Mouse (Mus musculus): ENCODE measurements around the gene V1rd19. TPM values are rescaled to one million over a fixed set of nuclear protein-coding genes. Genes with fewer than 3 reads are reported as not detected.
"Not testable (repeated sequence)": the region's sequence is repeated elsewhere in the genome, so short reads cannot be mapped to it uniquely, and the experiment has no call there.

V1rd19 gene
- total RNA-seq (2021), result not detected
- long read RNA-seq, experiment 1, result 0 reads
- long read RNA-seq, experiment 2, result 0 reads

- no peak for DNase-seq (ENCODE audit: low spot score in 2 of 2)
Observed at GRCm38 (mm10) chr7:24001391-24001790, at the start of gene V1rd19. Gene V1rd19 (plus strand): TSS chr7:24001691.

DNA sequence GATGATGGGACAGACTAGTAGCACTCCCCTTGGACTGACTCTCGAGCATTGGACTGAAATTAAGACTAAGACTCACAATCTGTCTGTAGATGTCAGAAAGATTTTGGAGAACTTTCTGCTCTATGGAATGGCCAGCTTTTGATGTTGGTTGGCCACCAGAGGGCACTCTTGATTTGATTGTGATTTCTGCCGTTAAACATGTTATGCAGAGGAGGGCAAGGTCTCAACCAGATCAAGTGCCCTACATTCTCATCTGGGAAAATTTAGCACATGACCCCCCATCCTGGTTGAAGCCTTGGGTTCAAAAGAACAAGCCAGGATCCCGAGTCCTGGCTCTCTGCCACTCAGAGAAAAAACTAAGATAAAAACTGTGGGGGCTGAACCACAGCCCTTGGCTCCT lies 33.4 kb upstream of the V1rd19 start:
- not testable (repeated sequence) for DNase-seq (ENCODE audit: low spot score in 2 of 2)

- DNase-seq (ENCODE audit: low spot score in 2 of 2), result not testable (repeated sequence)
Observed at GRCm38 (mm10) chr7:23974315-23974714, 27.2 kb upstream of the V1rd19 start, which contains the start of gene Vmn1r181. Gene Vmn1r181 (plus strand): TSS chr7:23974615.

DNA sequence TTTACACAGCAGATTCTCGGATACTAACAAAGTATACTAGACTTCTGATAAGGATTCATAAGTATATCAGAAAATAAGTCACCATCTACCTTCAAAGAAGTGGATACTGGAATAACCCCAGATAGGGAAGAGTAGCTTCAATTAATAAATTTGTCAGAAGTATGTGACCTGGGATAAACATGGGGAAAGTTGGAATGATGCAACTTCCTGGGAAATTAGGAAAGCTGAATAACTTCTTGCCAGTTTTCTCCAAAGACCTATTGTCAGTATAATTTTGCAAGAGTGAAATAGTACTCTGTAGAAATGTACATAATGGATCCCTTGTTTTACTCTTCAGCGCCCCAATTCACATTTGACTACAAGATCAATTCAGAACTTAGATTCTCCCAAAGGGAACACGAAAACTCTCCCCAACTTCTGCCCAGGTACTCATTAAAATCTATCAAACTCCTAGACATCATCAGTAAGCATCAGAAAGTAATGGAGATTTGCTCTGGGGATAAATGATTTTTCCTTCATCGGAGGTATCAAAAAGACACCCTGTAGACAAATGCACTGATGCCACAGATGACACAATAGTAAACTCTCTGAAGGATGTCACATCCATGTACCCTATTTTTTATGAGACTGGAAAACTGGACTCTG lies 51.3 kb downstream of the V1rd19 start, which contains the start of gene Vmn1r183:
Vmn1r183 (plus strand) TSS at position 595 of the 645 bp plus-strand sequence.
- no peak for DNase-seq (ENCODE audit: low spot score in 2 of 2)

Other genes with a start within 250 kb of the V1rd19 start
- not detected for gene Vmn1r174, start 249.4 kb upstream of the V1rd19 start, total RNA-seq (2021)
- not detected for gene Vmn1r175, start 191.0 kb upstream of the V1rd19 start, total RNA-seq (2021)
- gene Vmn1r176, start 164.3 kb upstream of the V1rd19 start, total RNA-seq (2021), result not detected
- gene Vmn1r177, start 135.2 kb upstream of the V1rd19 start, total RNA-seq (2021), result not detected
- not detected for gene Vmn1r178, start 109.7 kb upstream of the V1rd19 start, total RNA-seq (2021)
- not detected for gene Vmn1r179, start 74.7 kb upstream of the V1rd19 start, total RNA-seq (2021)
- gene Vmn1r180, start 51.1 kb upstream of the V1rd19 start, total RNA-seq (2021), result not detected
- gene Vmn1r181, start 27.1 kb upstream of the V1rd19 start, total RNA-seq (2021), result not detected
- gene Vmn1r183, start 51.6 kb downstream of the V1rd19 start, total RNA-seq (2021), result not detected
- 1 to 10 TPM; 9.1 TPM for gene Zfp180, start 80.2 kb downstream of the V1rd19 start, total RNA-seq (2021)
- gene Zfp112, start 110.6 kb downstream of the V1rd19 start, total RNA-seq (2021), result 1 to 10 TPM; 4.4 to 4.5 TPM
- gene Zfp235, start 132.5 kb downstream of the V1rd19 start, total RNA-seq (2021), result 1 to 10 TPM; 6.1 to 8.6 TPM
- under 1 TPM; 0.57 to 0.83 TPM for gene Zfp114, start 173.4 kb downstream of the V1rd19 start, total RNA-seq (2021)
- 10 to 100 TPM in 1 of 2 experiments, 1 to 10 TPM in 1; 9.2 to 10.1 TPM for gene Zfp111, start 209.8 kb downstream of the V1rd19 start, total RNA-seq (2021)
- 1 to 10 TPM; 2.1 to 2.2 TPM for gene Zfp109, start 235.9 kb downstream of the V1rd19 start, total RNA-seq (2021)